Mouse (Mus musculus) midbrain, embryonic 11.5 days (tissue): ENCODE measurements around the gene Trim67. TPM values are rescaled to one million over a fixed set of nuclear protein-coding genes. Genes with fewer than 3 reads are reported as not detected.

Experiments used
- ATAC-seq: fragments of 200-750 bp; cut with Nextera tagmentation; 2 replicates; pipeline ENCODE4 v1.8.0; 2017; ENCODE audit warnings: moderate TSS enrichment, moderate library complexity; ENCODE audit not compliant: low FRiP score
- DNase-seq: peaks from one replicate; pipeline ENCODE4 v3.0.0; 2015; ENCODE audit warnings: low spot score; ENCODE audit errors: missing footprints
- H3K27ac ChIP-seq: fragments of 300-500 bp; sonication (generic); 2 replicates; pipeline ENCODE4 v1.5.1; 2014; ENCODE audit warnings: low read depth, low read length
- H3K27me3 ChIP-seq: fragments of 300-500 bp; sonication (generic); 2 replicates; pipeline ENCODE4 v1.6.1; 2014; ENCODE audit warnings: mild to moderate bottlenecking, low read length, moderate library complexity, mixed read lengths; ENCODE audit not compliant: control insufficient read depth, insufficient read depth
- H3K36me3 ChIP-seq: fragments of 300-500 bp; sonication (generic); 2 replicates; pipeline ENCODE4 v1.6.1; 2014; ENCODE audit warnings: mild to moderate bottlenecking, low read length, moderate library complexity, mixed read lengths; ENCODE audit not compliant: control insufficient read depth, insufficient read depth
- H3K4me1 ChIP-seq: fragments of 300-500 bp; sonication (generic); 2 replicates; pipeline ENCODE4 v1.6.1; 2014; ENCODE audit warnings: low read length; ENCODE audit not compliant: control insufficient read depth, insufficient read depth
- H3K4me2 ChIP-seq: fragments of 300-500 bp; sonication (generic); 2 replicates; pipeline ENCODE4 v1.6.1; 2014; ENCODE audit warnings: mild to moderate bottlenecking, moderate library complexity
- H3K4me3 ChIP-seq: fragments of 300-500 bp; sonication (generic); 2 replicates; pipeline ENCODE4 v1.5.1; 2014; ENCODE audit warnings: low read depth, low read length
- H3K9ac ChIP-seq: fragments of 300-500 bp; sonication (generic); 2 replicates; pipeline ENCODE4 v1.6.1; 2014; ENCODE audit warnings: low read length
- H3K9me3 ChIP-seq: fragments of 300-500 bp; sonication (generic); 2 replicates; pipeline ENCODE4 v1.6.1; 2016; ENCODE audit warnings: low read length; ENCODE audit not compliant: control insufficient read depth
- WGBS: fragments of 180-500 bp; shearing (Covaris S2); extraction: QIAGEN DNeasy Blood & Tissue Kit; methylation state at CpG from one replicate; pipeline ENCODE4 v1.1.7; 2014; 5-methylcytosine and 5-hydroxymethylcytosine counted together
- polyA plus RNA-seq: library from polyadenylated mRNA; unstranded; fragments of >200 nt; fragmentation: Nextera tagmentation; extraction: Ambion mirVana; gene quantifications from 2 replicates; pipeline ENCODE4 v1.2.1, GENCODE M21; 2014

Gene Trim67
- polyA plus RNA-seq, 1 experiment from 2014 or later: 3.3 TPM

GRCm38 (mm10) chr8:124866669-124867068 is 73.8 kb downstream of the Trim67 start:
- no peak overlapping the region for H3K27ac ChIP-seq
- H3K9ac ChIP-seq: no peak overlapping the region
- no peak overlapping the region for H3K4me3 ChIP-seq
- DNase-seq: no peak
- ATAC-seq: no peak
- H3K4me2 ChIP-seq: no peak overlapping the region
- H3K9me3 ChIP-seq: no peaks in the 10 kb centered on the region
- WGBS: 88% methylated on average over 3 of the region's 3 CpGs
- peaks cover 6% of the 10 kb centered on the region for H3K4me1 ChIP-seq
- H3K27me3 ChIP-seq: no peaks in the 10 kb centered on the region
- peaks cover 3% of the 10 kb centered on the region for H3K36me3 ChIP-seq

GRCm38 (mm10) chr8:124867126-124867525 is 74.2 kb downstream of the Trim67 start:
- ATAC-seq (no peak), DNase-seq (no peak)
- peaks cover 6% of the 10 kb centered on the region for H3K4me1 ChIP-seq
- no peaks in the 10 kb centered on the region for H3K9me3 ChIP-seq
- WGBS: 80% methylated on average over 2 of the region's 2 CpGs
- no peak overlapping the region for H3K9ac ChIP-seq
- peaks cover 7% of the 10 kb centered on the region for H3K36me3 ChIP-seq
- no peak overlapping the region for H3K4me2 ChIP-seq
- H3K4me3 ChIP-seq: no peak overlapping the region
- H3K27me3 ChIP-seq: no peaks in the 10 kb centered on the region
- H3K27ac ChIP-seq: no peak overlapping the region

GRCm38 (mm10) chr8:124869708-124870107 is 76.8 kb downstream of the Trim67 start:
- H3K36me3 ChIP-seq: peaks cover 18% of the 10 kb centered on the region
- H3K27me3 ChIP-seq: no peaks in the 10 kb centered on the region
- H3K27ac ChIP-seq: no peak overlapping the region
- no peak for DNase-seq
- H3K9ac ChIP-seq: no peak overlapping the region
- H3K4me1 ChIP-seq: no peaks in the 10 kb centered on the region
- no peak overlapping the region for H3K4me2 ChIP-seq
- WGBS: 88% methylated on average over 6 of the region's 6 CpGs
- no peak for ATAC-seq
- H3K9me3 ChIP-seq: no peaks in the 10 kb centered on the region
- no peak overlapping the region for H3K4me3 ChIP-seq

GRCm38 (mm10) chr8:124871474-124871873 is 78.6 kb downstream of the Trim67 start:
- DNase-seq (no peak), ATAC-seq (no peak)
- Histone ChIP-seq H3K4me3 (no peak overlapping the region), H3K27me3 (no peaks in the 10 kb centered on the region), H3K4me2 (no peak overlapping the region), H3K9ac (no peak overlapping the region), H3K4me1 (no peaks in the 10 kb centered on the region), H3K36me3 (peaks cover 20% of the 10 kb centered on the region), H3K27ac (no peak overlapping the region), H3K9me3 (no peaks in the 10 kb centered on the region)
- WGBS: 91% methylated on average over 7 of the region's 7 CpGs

- WGBS: 93% methylated on average over 7 of the region's 7 CpGs
- H3K4me1 ChIP-seq: no peaks in the 10 kb centered on the region
- H3K4me3 ChIP-seq: no peak overlapping the region
- H3K9ac ChIP-seq: no peak overlapping the region
- H3K36me3 ChIP-seq: peaks cover 20% of the 10 kb centered on the region
- ATAC-seq (no peak), DNase-seq (no peak)
- no peaks in the 10 kb centered on the region for H3K9me3 ChIP-seq
- H3K4me2 ChIP-seq: no peak overlapping the region
- H3K27ac ChIP-seq: no peak overlapping the region
- no peaks in the 10 kb centered on the region for H3K27me3 ChIP-seq
Observed at GRCm38 (mm10) chr8:124872081-124872480, 79.2 kb downstream of the Trim67 start.

- peaks cover 22% of the 10 kb centered on the region for H3K36me3 ChIP-seq
- 93% methylated on average over 5 of the region's 5 CpGs for WGBS
Observed at GRCm38 (mm10) chr8:124872690-124873089, 79.8 kb downstream of the Trim67 start.

GRCm38 (mm10) chr8:124878141-124878540 is 85.2 kb downstream of the Trim67 start:
- Histone ChIP-seq H3K27ac (no peak overlapping the region), H3K36me3 (peaks cover 43% of the 10 kb centered on the region), H3K9ac (no peak overlapping the region), H3K4me2 (no peak overlapping the region), H3K4me3 (no peak overlapping the region), H3K27me3 (no peaks in the 10 kb centered on the region), H3K4me1 (no peaks in the 10 kb centered on the region), H3K9me3 (no peaks in the 10 kb centered on the region)
- no peak for ATAC-seq
- 94% methylated on average over 5 of the region's 5 CpGs for whole genome bisulfite sequencing
- no peak for DNase-seq

More at GRCm38 (mm10) chr8:124872690-124873089, 79.8 kb downstream of the Trim67 start:
- H3K27ac ChIP-seq: no peak overlapping the region
- no peaks in the 10 kb centered on the region for H3K9me3 ChIP-seq
- no peaks in the 10 kb centered on the region for H3K4me1 ChIP-seq
- no peaks in the 10 kb centered on the region for H3K27me3 ChIP-seq
- no peak for DNase-seq
- no peak for ATAC-seq
- H3K9ac ChIP-seq: no peak overlapping the region
- H3K4me2 ChIP-seq: no peak overlapping the region
- H3K4me3 ChIP-seq: no peak overlapping the region

GRCm38 (mm10) chr8:124878946-124879526 is 86.1 kb downstream of the Trim67 start:
- peaks cover 46% of the 10 kb centered on the region for H3K36me3 ChIP-seq
- DNase-seq (no peak), ATAC-seq (no peak)
- no peaks in the 10 kb centered on the region for H3K9me3 ChIP-seq
- 89% methylated on average over 10 of the region's 10 CpGs for WGBS
- no peak overlapping the region for H3K9ac ChIP-seq
- no peaks in the 10 kb centered on the region for H3K4me1 ChIP-seq
- H3K4me3 ChIP-seq: no peak overlapping the region
- no peak overlapping the region for H3K27ac ChIP-seq
- no peak overlapping the region for H3K4me2 ChIP-seq
- H3K27me3 ChIP-seq: no peaks in the 10 kb centered on the region
